Mouse (Mus musculus) cerebellum, adult 2 months (tissue): ENCODE data around the gene Zfp354a. TPM values are rescaled to one million over a fixed set of nuclear protein-coding genes. Genes with fewer than 3 reads are reported as not detected.
"Not testable (repeated sequence)": the region's sequence is repeated elsewhere in the genome, so short reads cannot be mapped to it uniquely, and the experiment has no call there.

Experiments
- DNase-seq, 2 experiments: peaks; one replicate each; pipeline ENCODE4 v3.0.0; 2021
- H3K27ac ChIP-seq: fragments of 200-500 bp; 2 replicates; pipeline ENCODE4 v1.5.1; 2012; ENCODE audit warnings: low read length, control low read depth, inconsistent platforms; ENCODE audit not compliant: insufficient read depth
- H3K27me3 ChIP-seq: fragments of 200-500 bp; 2 replicates; pipeline ENCODE4 v1.6.1; 2012; ENCODE audit warnings: inconsistent platforms, mild to moderate bottlenecking, low read length, moderate library complexity; ENCODE audit not compliant: control insufficient read depth, insufficient read depth
- H3K4me1 ChIP-seq: fragments of 200-500 bp; 2 replicates; pipeline ENCODE4 v1.6.1; 2011; ENCODE audit warnings: low read length; ENCODE audit not compliant: control insufficient read depth, insufficient read depth
- H3K4me3 ChIP-seq: fragments of 200-500 bp; replicated peaks from 2 replicates; pipeline ENCODE3; 2011; ENCODE audit warnings: mild to moderate bottlenecking, low read depth, low read length, control low read depth; ENCODE audit not compliant: insufficient read depth
- CTCF ChIP-seq: fragments of 200-500 bp; IDR thresholded peaks from 2 replicates; pipeline ENCODE4 v1.5.1; 2011; ENCODE audit warnings: low read depth, mild to moderate bottlenecking, control low read depth, low read length, moderate library complexity, borderline replicate concordance; ENCODE audit not compliant: insufficient read depth
- POLR2A ChIP-seq: fragments of 200-500 bp; IDR thresholded peaks from 2 replicates; pipeline ENCODE4 v1.6.1; 2011; ENCODE audit warnings: low read length, control low read depth, borderline replicate concordance; ENCODE audit not compliant: insufficient read depth
- WGBS: fragments of 180-500 bp; shearing (Covaris S2); methylation state at CpG from one replicate; pipeline ENCODE4 v1.1.7; 2018; 5-methylcytosine and 5-hydroxymethylcytosine counted together
- polyA plus RNA-seq: library from polyadenylated mRNA; depleted of rRNA; stranded (reverse); fragments of >200 nt; gene quantifications from 2 replicates; pipeline ENCODE4 v1.2.3, GENCODE M21; 2012; rRNA removed

Gene Zfp354a
- polyA plus RNA-seq = 10.6 and 11.1 TPM in 2 replicates

GRCm38 (mm10) chr11:51059151-51059571 is at the start of gene Zfp354a:
TSS of gene Zfp354a (plus strand) at chr11:51059257.
- DNase-seq = peak; percentile 84 to 85
- whole genome bisulfite sequencing = under 1% methylated on average over 32 of the region's 32 CpGs
- Histone ChIP-seq H3K4me1 (peaks cover 6% of the 10 kb centered on the region), H3K27me3 (no peaks in the 10 kb centered on the region), H3K4me3 (peak within 1 kb of the TSS; percentile 60), H3K27ac (peak within 1 kb of the TSS; percentile 44)
- TF ChIP-seq CTCF (no peak), POLR2A (peak; percentile 35; the same call in 1 of the 2 replicates)

- DNase-seq = no peak
- H3K4me3 ChIP-seq = no peak overlapping the region
- no peak for TF ChIP-seq POLR2A
- TF ChIP-seq CTCF = no peak
- no peak overlapping the region for H3K27ac ChIP-seq
- H3K27me3 ChIP-seq = no peaks in the 10 kb centered on the region
- 18% methylated on average over 5 of the region's 5 CpGs for WGBS
- no peaks in the 10 kb centered on the region for H3K4me1 ChIP-seq
Measured at GRCm38 (mm10) chr11:51011821-51012220, 47.2 kb upstream of the Zfp354a start.

GRCm38 (mm10) chr11:51013936-51014335 is 45.1 kb upstream of the Zfp354a start, which contains the start of gene Olfr54:
TSS of gene Olfr54 (plus strand) at chr11:51014236.
- H3K27me3 ChIP-seq = no peaks in the 10 kb centered on the region
- no peak within 1 kb of the TSS for H3K4me3 ChIP-seq
- TF ChIP-seq POLR2A (no peak), CTCF (no peak)
- 24% methylated on average over 1 of the region's 1 CpGs for WGBS
- H3K27ac ChIP-seq = no peak within 1 kb of the TSS
- H3K4me1 ChIP-seq = no peaks in the 10 kb centered on the region
- no peak for DNase-seq

- no peaks in the 10 kb centered on the region for H3K4me1 ChIP-seq
- no peak for DNase-seq
- no peak overlapping the region for H3K27ac ChIP-seq
- no peak overlapping the region for H3K4me3 ChIP-seq
- H3K27me3 ChIP-seq = no peaks in the 10 kb centered on the region
- no peak for TF ChIP-seq CTCF
- TF ChIP-seq POLR2A = no peak
- WGBS = 44% methylated on average over 2 of the region's 2 CpGs
Measured at GRCm38 (mm10) chr11:51016341-51016740, 42.7 kb upstream of the Zfp354a start.

GRCm38 (mm10) chr11:51026811-51027210 is 32.2 kb upstream of the Zfp354a start:
- not testable (repeated sequence) for H3K4me3 ChIP-seq, H3K27ac ChIP-seq, H3K27me3 ChIP-seq, DNase-seq, H3K4me1 ChIP-seq
- WGBS = 56% methylated on average over 11 of the region's 11 CpGs

- H3K4me1 ChIP-seq, H3K4me3 ChIP-seq, H3K27ac ChIP-seq, DNase-seq, H3K27me3 ChIP-seq: not testable (repeated sequence)
- 54% methylated on average over 8 of the region's 8 CpGs for WGBS
Measured at GRCm38 (mm10) chr11:51029381-51029780, 29.7 kb upstream of the Zfp354a start.

GRCm38 (mm10) chr11:51030225-51030624 is 28.8 kb upstream of the Zfp354a start:
- Histone ChIP-seq H3K4me1 (peaks cover 2% of the 10 kb centered on the region; the same call in 1 of the 2 replicates), H3K27ac (no peak overlapping the region), H3K4me3 (no peak overlapping the region), H3K27me3 (no peaks in the 10 kb centered on the region)
- 84% methylated on average over 2 of the region's 2 CpGs for WGBS
- no peak for DNase-seq
- no peak for TF ChIP-seq CTCF
- no peak for TF ChIP-seq POLR2A

GRCm38 (mm10) chr11:51032851-51033250 is 26.2 kb upstream of the Zfp354a start:
- DNase-seq = peak in 1 of 2 experiments; percentile 4
- WGBS = 22% methylated on average over 1 of the region's 1 CpGs
- H3K27ac ChIP-seq = no peak overlapping the region

GRCm38 (mm10) chr11:51034141-51034540 is 24.9 kb upstream of the Zfp354a start:
- H3K4me3 ChIP-seq, DNase-seq, H3K4me1 ChIP-seq, H3K27me3 ChIP-seq, H3K27ac ChIP-seq: not testable (repeated sequence)

More at GRCm38 (mm10) chr11:51032851-51033250, 26.2 kb upstream of the Zfp354a start:
- no peaks in the 10 kb centered on the region for H3K4me1 ChIP-seq
- peak; percentile 44; the same call in 1 of the 2 replicates for TF ChIP-seq CTCF
- TF ChIP-seq POLR2A = no peak
- no peak overlapping the region for H3K4me3 ChIP-seq
- no peaks in the 10 kb centered on the region for H3K27me3 ChIP-seq
